Comparison of ENCODE assay signal across 21 mouse cellular contexts in genomic region chr14:41147356-41147755, GRCm38 (mm10). TPM values are rescaled to one million over a fixed set of nuclear protein-coding genes. Genes with fewer than 3 reads are reported as not detected.
"Had no signal": no experiment of that assay in that cellular context is flagged by ENCODE, and none has a peak within 500 bp of the region (broad histone marks: within the 10 kb centered on the region; RNA-seq: fewer than 3 reads in every experiment).

No protein-coding gene starts in this region.

- H3K36me3 ChIP-seq: limb, embryonic 15.5 days; midbrain, embryonic 15.5 days; neural tube, embryonic 12.5 days had no signal

- H3K9ac ChIP-seq: limb, embryonic 15.5 days; liver, embryonic 14.5 days; midbrain, embryonic 15.5 days; neural tube, embryonic 12.5 days had no signal

- H3K4me1 ChIP-seq: limb, embryonic 15.5 days; megakaryocyte, embryonic 14.5 days; midbrain, embryonic 15.5 days; neural tube, embryonic 12.5 days had no signal

- ATAC-seq: inflammation-experienced regulatory T-cells, adult 6 months; intestine, postnatal 0 days; midbrain, embryonic 15.5 days had no signal

- DNase-seq: kidney, adult 9 months; kidney, postnatal 36 days; thymus, postnatal 4 days had no signal

- H3K27me3 ChIP-seq: limb, embryonic 15.5 days; megakaryocyte, embryonic 14.5 days; midbrain, embryonic 15.5 days; neural tube, embryonic 12.5 days had no signal

- H3K4me2 ChIP-seq: limb, embryonic 15.5 days; midbrain, embryonic 11.5 days; midbrain, embryonic 15.5 days; neural tube, embryonic 12.5 days had no signal

- H3K27ac ChIP-seq: kidney, postnatal 0 days; limb, embryonic 15.5 days; liver, embryonic 14.5 days; macrophage; midbrain, embryonic 15.5 days; neural tube, embryonic 12.5 days; stomach, postnatal 0 days had no signal

- H3K9me3 ChIP-seq: limb, embryonic 15.5 days; megakaryocyte, embryonic 14.5 days; midbrain, embryonic 15.5 days; neural tube, embryonic 12.5 days had no signal

- H3K4me3 ChIP-seq: limb, embryonic 15.5 days; megakaryocyte, embryonic 14.5 days; midbrain, embryonic 15.5 days; neural tube, embryonic 12.5 days had no signal

RNA-seq across cellular contexts. Expression of gene Mbl1, which starts 3.9 kb away (rescaled TPM):
- total RNA-seq: layer of hippocampus, adult 8-10 months; layer of hippocampus, postnatal 25 days; left cerebral cortex, adult 8-10 months; left cerebral cortex, postnatal 25 days; monocyte, adult 5-6 weeks had no signal
- polyA plus RNA-seq: inflammation-experienced regulatory T-cells, adult 6 months; intestine, postnatal 0 days; kidney, postnatal 0 days; limb, embryonic 11.5 days; limb, embryonic 15.5 days; macrophage; midbrain, embryonic 11.5 days; midbrain, embryonic 15.5 days; neural tube, embryonic 12.5 days; stomach, postnatal 0 days had no signal

RNA-seq across cellular contexts. Expression of gene Sftpa1, which starts 15.8 kb away (rescaled TPM):
- total RNA-seq: layer of hippocampus, adult 8-10 months; layer of hippocampus, postnatal 25 days; left cerebral cortex, adult 8-10 months; left cerebral cortex, postnatal 25 days; monocyte, adult 5-6 weeks; neutrophil, adult 5-6 weeks had no signal
- polyA plus RNA-seq: inflammation-experienced regulatory T-cells, adult 6 months; limb, embryonic 11.5 days; limb, embryonic 15.5 days; macrophage; midbrain, embryonic 11.5 days; midbrain, embryonic 15.5 days; neural tube, embryonic 12.5 days; stomach, postnatal 0 days had no signal

RNA-seq across cellular contexts. Expression of gene Sftpd, which starts 37.6 kb away (rescaled TPM):
- total RNA-seq: layer of hippocampus, adult 8-10 months; layer of hippocampus, postnatal 25 days; left cerebral cortex, adult 8-10 months; left cerebral cortex, postnatal 25 days; monocyte, adult 5-6 weeks; neutrophil, adult 5-6 weeks had no signal
- polyA plus RNA-seq: inflammation-experienced regulatory T-cells, adult 6 months; limb, embryonic 11.5 days; liver, embryonic 14.5 days; macrophage; midbrain, embryonic 11.5 days; midbrain, embryonic 15.5 days; neural tube, embryonic 12.5 days had no signal

RNA-seq across cellular contexts. Expression of gene Mat1a, which starts 42.5 kb away (rescaled TPM):
- total RNA-seq: layer of hippocampus, postnatal 25 days; left cerebral cortex, adult 8-10 months; left cerebral cortex, postnatal 25 days; monocyte, adult 5-6 weeks; neutrophil, adult 5-6 weeks had no signal
- polyA plus RNA-seq: inflammation-experienced regulatory T-cells, adult 6 months; limb, embryonic 11.5 days; macrophage; midbrain, embryonic 11.5 days; neural tube, embryonic 12.5 days had no signal
